Mouse (Mus musculus): ENCODE data around the gene Cacna1a.

Gene Cacna1a

DNA sequence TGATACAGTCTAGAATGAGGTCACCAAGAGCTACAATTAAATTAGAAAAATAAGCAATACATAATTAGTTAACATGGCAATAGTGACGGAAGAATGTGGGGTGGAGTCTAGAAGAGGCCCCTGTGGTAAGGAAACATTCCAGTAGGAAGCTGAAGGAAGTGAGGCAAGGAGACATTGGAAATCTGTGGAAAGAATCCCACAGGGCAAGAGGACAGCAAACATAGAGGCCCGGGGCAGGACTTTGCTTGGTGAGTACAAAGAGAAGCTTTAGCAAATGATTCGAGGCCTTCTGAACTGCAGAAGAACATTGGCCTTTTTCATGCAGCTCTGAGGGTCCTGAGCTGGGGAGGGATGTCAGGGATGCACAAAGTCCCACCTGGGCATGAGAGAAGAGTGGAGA is at the start of gene Cacna1a:
Gene Cacna1a (plus strand): TSS at position 166 of the 400 bp plus-strand sequence.
- DNase-seq (ENCODE audit: low spot score): no peak

DNA sequence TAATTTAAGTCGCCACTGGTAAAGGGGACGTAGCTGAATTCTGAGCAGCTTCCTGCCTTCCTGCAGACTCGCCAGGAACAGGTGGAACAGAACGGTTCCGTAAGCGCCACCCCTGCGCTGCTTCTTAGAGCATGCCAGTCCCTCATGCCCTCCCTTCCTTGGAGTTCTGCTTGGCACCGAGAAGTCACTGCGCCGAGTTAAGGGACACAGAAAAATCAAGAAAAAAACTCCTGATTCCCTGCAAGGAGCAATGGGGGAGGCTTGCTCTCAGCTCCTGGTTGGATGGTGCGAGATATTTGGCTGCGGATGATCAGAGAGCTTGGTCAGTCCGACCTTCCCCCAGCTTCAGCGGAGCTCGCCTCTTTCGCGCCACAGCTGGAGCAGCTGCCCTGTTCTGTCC is 49.7 kb upstream of the Cacna1a start:
- DNase-seq (ENCODE audit: low spot score): no peak

DNA sequence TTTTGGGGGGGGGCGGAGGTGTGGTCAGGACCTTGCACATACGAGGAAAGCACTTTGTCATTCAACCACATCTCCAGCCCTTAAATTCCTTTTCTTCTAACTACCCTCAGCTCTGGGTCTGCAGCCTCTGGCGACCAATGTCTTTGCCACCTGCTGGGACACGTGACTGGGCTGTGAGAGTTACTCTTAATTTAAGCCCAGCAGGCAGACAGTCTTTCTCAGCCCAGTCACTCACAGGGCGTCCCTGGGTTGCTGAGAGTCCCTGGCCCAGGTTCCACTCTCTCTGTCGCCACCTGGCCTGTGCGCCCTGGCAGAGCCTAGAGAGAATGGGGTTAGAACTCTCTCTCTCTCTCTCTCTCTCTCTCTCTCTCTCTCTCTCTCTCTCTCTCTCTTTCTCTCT is 48.9 kb upstream of the Cacna1a start:
- no peak for DNase-seq (ENCODE audit: low spot score)

DNA sequence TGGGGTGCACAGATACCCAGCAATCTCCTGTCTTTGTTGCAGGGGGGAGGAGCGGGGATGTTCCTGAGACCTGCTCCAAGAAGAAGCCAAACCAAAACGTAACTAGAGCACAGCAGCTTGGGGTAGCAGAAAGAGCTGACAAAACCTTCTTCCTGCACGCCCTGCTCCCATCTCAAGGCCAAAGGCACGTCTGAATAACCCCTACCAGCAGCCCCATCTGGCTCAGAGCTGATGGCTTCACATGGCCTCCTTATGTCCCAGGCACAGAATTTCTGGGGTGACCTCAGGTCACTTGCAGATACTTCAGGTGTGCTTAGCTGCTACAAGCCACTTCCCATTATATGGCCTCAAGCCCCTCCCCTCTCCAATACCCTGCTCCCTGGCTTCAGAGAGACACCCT is 48.4 kb upstream of the Cacna1a start:
- DNase-seq (ENCODE audit: low spot score): no peak

DNA sequence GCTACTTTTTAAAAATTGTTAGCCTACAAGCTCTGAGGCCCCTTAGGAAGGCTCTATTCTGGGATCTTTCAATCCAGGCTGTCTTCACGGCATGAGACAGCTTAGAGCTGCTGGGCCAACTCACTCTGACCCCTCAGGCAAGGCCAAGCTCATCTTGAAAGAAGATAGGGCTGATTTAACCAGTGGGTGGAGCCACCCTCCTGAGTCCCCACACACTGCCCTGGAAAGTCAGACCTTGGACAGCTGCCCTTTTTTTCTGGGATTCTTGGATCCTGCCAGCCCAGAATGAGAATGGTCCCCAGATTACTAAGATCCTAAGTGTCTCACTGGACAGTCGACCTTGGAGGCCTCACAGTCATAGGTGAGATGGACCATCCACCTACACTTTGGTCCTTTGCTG is 47.6 kb upstream of the Cacna1a start:
- DNase-seq (ENCODE audit: low spot score): no peak

DNA sequence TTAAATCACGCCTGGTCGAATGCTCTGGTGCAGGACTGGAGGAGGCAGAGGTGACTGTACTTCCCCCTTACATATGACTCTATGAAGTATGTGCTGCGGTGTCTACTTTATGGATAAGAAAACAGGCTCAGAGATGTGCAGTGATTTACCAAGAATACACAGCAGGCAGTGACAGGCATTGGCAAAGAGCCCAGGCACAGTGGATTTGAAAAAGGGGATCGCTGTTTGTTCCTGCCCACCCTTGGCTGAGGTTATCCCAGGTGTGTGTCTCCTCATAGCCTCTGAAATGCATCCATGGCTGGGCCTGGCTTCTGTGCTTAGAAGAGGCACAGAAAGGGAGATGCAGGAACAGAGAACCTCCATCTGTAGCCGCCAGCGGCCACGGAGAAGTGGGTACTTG is 42.7 kb upstream of the Cacna1a start:
- no peak for DNase-seq (ENCODE audit: low spot score)

DNA sequence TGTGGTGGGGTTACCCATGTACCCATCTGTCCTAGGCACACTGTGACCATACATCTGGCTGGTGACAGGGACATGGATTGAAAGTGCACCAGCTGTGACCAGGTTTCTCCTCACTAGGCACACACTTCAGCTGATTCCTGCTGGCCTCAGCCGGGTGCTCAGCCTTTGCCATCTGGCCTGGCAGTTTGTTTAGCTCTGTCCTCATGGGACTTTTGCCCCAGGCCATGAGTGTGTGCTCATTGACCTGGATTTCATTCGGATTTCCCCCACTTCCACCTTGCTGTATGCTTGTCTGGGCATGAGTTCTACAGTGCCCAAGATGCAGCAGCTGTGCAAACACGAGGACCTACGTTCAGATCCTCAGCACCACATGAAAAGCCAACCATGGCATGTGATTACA is 41.8 kb upstream of the Cacna1a start:
- DNase-seq (ENCODE audit: low spot score): no peak

DNA sequence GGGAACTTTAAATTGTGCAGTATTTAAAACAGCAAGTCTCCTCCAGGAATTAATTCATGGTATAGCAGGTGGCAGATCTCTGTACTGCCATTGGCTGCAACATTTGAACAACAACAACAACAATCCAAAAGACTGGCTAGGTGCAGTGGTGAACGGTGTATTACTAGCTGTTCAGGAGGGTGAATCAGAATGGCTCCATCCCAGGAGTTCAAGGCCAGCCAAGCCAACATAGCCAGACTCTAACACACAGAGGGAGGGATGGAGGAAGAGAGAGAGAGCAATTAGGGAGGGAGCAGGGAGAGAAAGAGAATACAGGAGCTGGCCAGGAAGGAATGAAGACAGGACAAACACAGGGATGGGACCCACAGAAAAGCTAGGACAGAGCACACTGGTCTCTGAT is 38.7 kb upstream of the Cacna1a start:
- no peak for DNase-seq (ENCODE audit: low spot score)

DNA sequence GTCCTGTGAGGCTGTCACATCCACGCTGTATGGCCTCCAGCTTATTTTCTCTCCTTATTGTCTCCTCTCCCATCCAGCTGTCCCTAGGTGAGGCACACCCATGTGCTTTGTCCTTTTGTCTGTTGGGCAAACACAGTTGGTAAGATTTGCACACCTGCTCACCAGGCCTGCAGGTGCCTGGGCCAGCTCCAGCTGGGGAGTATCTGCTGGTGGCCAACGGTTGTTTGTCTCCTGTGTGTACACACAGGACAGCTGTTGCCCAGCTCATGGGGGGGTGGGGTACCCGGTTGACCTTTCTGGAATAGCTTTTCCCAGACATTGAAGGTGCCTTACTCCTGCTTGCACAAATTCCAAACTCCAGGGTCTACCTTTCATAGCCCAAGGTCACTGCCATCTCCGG is 37.3 kb upstream of the Cacna1a start:
- no peak for DNase-seq (ENCODE audit: low spot score)

DNA sequence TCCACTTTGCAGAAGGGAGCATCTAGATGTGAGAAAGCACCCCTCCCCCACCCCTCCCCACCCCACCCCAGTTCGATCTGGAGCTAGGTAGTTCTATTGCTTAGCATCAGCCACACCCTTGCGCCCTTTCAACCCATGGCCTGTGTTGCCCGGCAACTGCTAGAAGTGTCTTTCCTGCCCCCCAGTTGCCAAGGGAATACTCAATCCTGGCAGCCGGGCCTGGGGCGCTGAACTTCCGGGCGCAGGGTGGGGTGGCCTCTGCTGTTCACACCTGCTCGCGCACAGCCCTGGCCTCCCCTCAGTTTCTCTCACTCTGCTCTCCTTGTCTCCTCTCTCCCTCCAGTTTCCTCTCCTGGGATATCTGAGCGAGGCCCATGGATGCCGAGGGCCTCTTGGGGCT is 31.8 kb upstream of the Cacna1a start:
- DNase-seq (ENCODE audit: low spot score): no peak

DNA sequence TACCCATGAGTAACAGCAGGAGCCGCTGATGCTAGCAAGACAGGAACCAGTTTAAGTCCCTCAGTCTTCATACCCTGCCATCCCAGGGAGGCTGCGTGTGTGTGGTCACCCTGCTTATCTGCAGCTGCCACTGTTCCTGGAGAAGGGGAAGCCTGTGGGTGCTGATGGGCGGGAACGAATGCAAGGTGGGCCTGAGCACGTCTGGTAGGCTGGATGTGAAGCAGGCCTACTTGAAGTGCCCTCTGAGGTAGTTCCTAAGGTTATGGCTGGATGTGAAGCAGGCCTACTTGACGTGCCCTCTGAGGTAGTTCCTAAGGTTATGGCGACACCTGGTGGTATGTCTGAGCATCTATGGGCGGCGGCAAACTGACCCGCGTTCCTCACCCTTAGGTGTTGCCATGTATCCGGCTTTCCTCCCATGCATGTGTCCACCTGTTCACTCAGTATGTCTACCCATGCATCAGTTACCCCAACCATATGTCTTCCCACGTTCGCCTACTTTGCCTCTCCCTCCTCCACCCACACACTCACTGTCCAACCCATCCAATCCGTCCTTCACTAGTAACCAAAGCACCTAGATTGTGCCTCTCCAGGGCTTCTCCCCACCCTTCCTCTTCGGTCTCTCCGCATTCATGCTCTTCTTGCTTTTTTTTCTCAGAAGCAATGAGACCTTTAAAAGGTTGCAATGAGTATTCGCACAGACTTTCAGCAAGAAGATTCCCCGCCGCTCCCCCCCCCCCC is 30.4 kb upstream of the Cacna1a start:
- peak; percentile 74 for DNase-seq (ENCODE audit: low spot score)

DNA sequence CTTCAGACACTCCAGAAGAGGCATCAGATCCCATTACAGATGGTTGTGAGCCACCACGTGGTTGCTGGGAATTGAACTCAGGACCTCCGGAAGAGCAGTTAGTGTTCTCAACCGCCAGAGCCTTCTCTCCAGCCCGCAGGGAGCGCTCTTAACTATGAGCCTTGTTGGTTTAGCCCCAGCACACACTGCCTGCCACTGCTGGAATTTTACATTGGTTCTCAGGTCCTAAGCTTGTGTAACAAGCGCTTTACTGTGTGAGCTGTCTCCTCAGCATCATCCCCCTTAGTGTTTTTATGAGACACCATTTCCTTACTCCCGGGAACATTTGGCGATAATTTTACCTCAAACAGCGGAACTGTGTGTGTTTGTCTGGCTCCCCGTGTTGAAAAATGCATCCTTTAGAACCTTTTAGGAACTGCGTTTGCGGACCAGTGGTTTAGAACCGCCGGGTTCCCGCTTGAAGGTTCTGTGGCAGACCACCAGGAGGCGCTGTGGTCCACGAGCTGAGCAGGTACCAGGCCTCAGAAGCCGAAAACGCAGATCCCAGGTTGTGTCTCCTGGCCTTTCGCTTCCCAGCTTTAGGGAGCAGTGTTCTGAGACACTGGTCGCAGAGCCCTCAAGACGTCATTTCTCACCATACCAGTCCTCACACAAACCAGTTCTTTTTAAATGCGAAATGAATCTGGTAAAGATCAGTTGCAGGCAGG is 24.7 kb upstream of the Cacna1a start:
- DNase-seq (ENCODE audit: low spot score): peak; percentile 54

DNA sequence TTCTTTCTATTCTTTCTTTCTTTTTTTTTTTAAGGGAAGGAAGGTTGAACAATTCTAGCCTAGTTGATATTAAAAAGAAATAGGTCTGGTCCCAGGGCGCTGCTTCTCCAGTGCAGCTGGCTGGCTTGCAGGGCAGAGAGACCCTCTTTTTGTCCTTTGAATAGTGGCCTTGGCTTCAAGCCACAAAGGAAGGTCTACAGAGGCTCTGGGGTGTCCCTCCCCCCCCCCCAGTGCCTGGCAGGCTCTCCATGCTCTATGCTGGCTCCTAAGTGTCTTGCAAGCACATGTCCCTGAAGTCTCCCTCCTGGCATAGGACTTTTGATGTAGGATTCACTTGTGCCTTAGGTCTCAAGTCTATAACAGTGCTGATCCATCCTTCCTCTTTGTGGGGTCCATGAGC is 23.0 kb upstream of the Cacna1a start:
- DNase-seq (ENCODE audit: low spot score): no peak

DNA sequence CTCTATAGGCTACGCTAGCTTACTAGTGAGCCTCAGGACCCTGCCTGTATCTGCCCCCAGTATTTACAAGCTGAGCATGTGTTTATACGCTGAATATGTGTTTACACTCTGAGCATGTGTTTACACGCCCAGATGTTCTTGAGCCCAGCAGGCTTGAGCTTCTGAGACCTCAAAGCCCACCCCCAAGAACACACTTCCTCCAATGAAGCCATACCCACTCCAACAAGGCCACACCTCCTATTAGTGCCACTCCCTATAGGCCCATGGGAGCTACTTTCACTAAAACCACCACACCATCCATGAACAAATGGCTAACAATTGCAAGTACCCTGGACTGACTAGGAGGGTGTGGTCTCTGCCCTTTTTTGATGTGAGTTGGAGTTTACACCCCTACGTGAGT is 17.3 kb upstream of the Cacna1a start:
- no peak for DNase-seq (ENCODE audit: low spot score)

DNA sequence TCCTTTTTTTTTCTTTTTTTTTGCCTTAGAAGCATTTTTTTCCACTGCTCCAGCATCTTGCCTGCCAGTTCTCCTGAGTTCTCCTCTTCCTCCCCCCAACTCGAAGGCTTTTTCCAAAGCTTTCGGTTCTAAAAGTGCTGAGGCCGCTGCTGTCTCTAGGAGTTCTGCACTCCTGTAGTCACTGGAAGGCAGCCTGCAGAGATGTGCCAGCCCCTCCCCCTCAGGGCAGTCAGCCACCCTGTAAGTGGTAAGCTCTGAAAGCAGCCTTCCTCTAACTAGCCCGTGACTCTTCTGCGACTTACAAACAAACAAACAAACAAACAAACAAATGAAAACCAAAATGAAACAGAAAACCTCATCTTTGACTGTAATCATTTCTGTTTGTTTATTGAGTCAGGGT is 13.2 kb upstream of the Cacna1a start:
- no peak for DNase-seq (ENCODE audit: low spot score)

DNA sequence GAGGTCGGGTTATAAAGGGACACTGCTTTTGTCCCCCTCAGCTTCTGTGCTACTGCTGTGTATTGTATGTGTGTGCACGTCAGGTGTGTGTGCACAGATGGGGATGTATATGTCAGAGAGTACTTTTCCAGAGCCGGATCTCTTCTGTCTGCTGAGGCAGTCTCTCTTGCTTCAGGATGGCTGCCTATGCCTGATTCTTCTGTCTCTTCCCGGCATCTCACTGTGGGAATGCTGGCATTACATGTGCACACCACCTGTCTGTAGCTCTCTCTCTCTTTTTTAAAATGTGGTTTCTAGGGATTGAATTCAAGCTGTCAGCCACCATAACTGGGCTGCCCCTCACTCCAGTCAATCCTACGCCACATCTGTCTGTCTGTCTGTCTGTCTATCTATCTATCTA is 12.4 kb upstream of the Cacna1a start:
- no peak for DNase-seq (ENCODE audit: low spot score)

DNA sequence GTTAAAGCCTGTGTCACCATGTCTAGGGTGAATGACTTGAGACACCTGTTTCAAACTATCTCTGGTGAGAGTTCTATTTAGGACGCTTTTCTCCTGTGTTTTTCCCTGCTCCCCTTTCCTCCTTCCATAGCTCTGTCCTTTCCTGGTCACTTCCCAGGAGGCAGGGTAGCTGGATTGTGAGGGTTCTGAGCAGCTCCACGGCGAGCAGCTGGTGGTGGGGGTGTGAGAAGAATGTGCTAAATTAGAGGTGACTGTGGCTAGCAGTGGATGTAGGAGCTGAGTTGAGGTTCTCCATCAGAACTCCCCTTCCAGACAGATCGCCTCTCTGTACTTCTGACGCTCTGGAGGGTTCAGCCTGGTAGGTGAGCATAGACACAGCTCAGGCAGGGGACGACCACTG is 11.7 kb upstream of the Cacna1a start:
- no peak for DNase-seq (ENCODE audit: low spot score)

DNA sequence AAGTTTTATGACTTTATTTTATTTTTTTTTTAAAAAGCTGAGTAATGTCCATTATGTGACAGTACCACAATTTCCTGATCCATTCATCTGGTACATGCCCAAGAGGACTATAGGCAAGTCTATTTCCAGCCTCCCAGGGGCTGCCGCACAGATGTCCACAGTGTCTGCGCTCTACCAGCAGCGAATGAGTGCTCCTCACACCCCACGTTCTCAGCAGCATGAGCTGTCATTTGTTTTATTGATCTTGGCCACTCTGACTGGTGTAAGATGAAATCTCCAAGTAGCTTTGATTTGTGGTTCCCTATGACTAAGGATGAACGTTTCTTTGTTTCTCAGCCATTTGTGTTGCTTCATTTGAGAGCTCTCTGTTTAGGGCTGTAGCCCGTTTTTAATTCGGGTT is 6.6 kb upstream of the Cacna1a start:
- DNase-seq (ENCODE audit: low spot score): no peak

DNA sequence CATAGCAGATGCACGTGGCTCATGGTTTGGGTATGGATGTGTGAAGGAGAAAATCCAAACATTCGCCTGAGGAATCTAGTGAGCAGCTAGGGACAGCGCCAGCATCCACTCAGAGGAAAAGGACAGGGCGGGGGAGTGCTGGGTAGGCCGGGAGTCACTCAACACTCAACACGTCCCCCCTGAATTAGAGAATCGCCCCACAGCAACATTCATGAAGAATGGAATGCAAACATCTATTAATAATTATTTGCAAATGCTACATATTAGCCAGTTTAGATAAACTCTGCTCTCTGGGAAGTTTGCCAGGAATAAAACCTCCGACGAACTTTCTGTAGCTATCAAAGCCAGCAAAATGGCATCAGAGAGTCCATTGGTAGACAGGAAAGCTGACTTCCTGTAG is 533 bp downstream of the Cacna1a start:
- no peak for DNase-seq (ENCODE audit: low spot score)

DNA sequence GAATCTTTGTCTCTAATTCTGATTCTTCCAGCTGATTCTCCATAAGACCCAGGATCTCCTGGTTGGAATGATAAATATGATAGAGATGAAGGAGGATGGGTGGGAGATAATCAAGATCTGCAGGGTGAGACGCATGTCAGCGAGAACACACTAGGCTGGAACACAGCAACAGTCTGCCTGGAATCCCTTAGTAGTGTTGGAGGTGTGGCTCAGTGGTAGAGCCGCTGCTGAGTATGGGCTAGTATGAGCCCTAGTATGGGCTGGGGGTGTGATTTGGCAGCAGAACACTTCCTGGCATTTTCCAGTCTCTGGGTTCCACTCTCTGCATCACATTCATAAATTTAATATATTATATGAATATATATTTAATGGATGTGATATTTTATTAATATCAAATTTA is 933 bp downstream of the Cacna1a start:
- no peak for DNase-seq (ENCODE audit: low spot score)

DNA sequence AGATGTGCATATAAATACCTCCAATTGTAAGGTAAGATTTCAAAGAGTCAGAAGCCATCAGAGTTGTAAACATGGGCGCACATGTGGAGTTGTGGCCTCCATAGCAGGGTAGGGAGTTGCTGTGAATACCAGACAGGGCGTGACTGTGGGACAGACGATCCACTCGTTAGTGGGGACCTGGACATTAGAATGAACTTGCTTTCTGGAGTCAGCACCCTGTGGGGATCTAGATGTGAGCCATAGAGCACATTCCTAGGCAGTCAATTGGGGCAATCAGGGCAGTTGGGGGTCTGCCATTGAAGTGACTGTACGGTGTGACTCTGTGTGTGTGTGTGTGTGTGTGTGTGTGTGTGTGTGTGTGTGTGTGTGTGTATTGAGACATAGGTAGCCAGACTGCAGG is 3.4 kb downstream of the Cacna1a start:
- DNase-seq (ENCODE audit: low spot score): no peak

DNA sequence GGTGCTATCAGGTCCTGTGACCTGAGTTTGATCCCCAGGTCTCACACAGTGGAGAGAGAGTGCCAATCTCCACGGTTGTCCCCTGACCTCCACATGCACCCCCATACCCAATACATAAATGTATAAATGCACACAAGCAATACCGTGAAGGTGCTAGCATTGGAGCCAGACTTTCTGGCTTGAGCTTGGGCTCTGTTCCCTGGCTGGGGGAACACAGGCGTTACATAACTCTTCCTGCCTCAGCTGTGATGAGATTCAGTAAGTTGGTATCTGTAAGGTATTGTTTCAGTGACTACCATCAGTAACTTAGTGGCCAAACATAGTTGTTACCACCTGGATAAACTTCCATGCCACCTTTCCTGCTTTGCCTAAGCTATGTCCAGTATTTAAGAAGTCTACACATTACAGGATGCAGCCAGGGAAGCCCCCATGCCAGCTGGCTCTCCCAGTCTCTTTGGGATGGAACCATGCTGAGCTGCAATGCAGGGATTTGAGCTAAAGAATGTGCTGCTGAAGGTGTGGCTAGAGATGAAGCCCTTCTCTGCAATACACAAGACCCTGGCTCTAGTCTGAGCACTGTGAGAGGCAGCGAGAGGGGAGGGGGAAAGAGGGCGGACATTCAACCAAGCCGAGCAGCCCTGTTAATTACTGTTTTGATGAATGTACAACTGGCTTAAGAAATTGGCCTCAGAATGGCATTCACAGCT is 7.7 kb downstream of the Cacna1a start:
- no peak for DNase-seq (ENCODE audit: low spot score)
